Mouse (Mus musculus) neural tube, embryonic 15.5 days (tissue): ENCODE measurements around the gene Adgrb3. TPM values are rescaled to one million over a fixed set of nuclear protein-coding genes. Genes with fewer than 3 reads are reported as not detected.
"Not testable (repeated sequence)": the region's sequence is repeated elsewhere in the genome, so short reads cannot be mapped to it uniquely, and the experiment has no call there.

Source experiments
- ATAC-seq: fragments of 200-750 bp; cut with Nextera tagmentation; 2 replicates; pipeline ENCODE4 v1.8.0; 2017; ENCODE audit warnings: mild to moderate bottlenecking, moderate TSS enrichment, moderate library complexity; ENCODE audit not compliant: low FRiP score
- H3K27ac ChIP-seq: fragments of 300-500 bp; sonication (generic); replicated peaks from 2 replicates; pipeline ENCODE4 v1.5.1; 2015; ENCODE audit warnings: mild to moderate bottlenecking, inconsistent platforms
- H3K27me3 ChIP-seq: fragments of 300-500 bp; sonication (generic); replicated peaks from 2 replicates; pipeline ENCODE4 v1.6.1; 2015; ENCODE audit warnings: inconsistent platforms
- H3K36me3 ChIP-seq: fragments of 300-500 bp; sonication (generic); 2 replicates; pipeline ENCODE4 v1.6.1; 2015; ENCODE audit warnings: inconsistent platforms
- H3K4me1 ChIP-seq: fragments of 300-500 bp; sonication (generic); 2 replicates; pipeline ENCODE4 v1.6.1; 2015; ENCODE audit warnings: inconsistent platforms
- H3K4me2 ChIP-seq: fragments of 300-500 bp; sonication (generic); 2 replicates; pipeline ENCODE4 v1.6.1; 2015; ENCODE audit warnings: inconsistent platforms, mild to moderate bottlenecking, moderate library complexity
- H3K4me3 ChIP-seq: fragments of 300-500 bp; sonication (generic); replicated peaks from 2 replicates; pipeline ENCODE4 v1.5.1; 2015; ENCODE audit warnings: mild to moderate bottlenecking, inconsistent platforms
- H3K9ac ChIP-seq: fragments of 300-500 bp; sonication (generic); replicated peaks from 2 replicates; pipeline ENCODE4 v1.6.1; 2015; ENCODE audit warnings: mild to moderate bottlenecking, inconsistent platforms
- H3K9me3 ChIP-seq: fragments of 300-500 bp; sonication (generic); replicated peaks from 2 replicates; pipeline ENCODE4 v1.6.1; 2016; ENCODE audit warnings: inconsistent platforms
- WGBS: fragments of 180-500 bp; shearing (Covaris S2); methylation state at CpG from one replicate; pipeline ENCODE4 v1.1.7; 2015; ENCODE audit warnings: mixed read lengths; 5-methylcytosine and 5-hydroxymethylcytosine counted together
- polyA plus RNA-seq: library from polyadenylated mRNA; unstranded; fragments of >200 nt; fragmentation: Nextera tagmentation; extraction: Ambion mirVana; gene quantifications from 2 replicates; pipeline ENCODE4 v1.2.1, GENCODE M21; 2015

Gene Adgrb3
- polyA plus RNA-seq, 1 experiment from 2014 or later: 49.9 TPM

GRCm38 (mm10) chr1:25729844-25730243, 99.7 kb downstream of the Adgrb3 start:
- no peak for ATAC-seq
- Histone ChIP-seq H3K9ac (no peak overlapping the region), H3K9me3 (no peaks in the 10 kb centered on the region), H3K4me2 (no peak overlapping the region), H3K27me3 (no peaks in the 10 kb centered on the region), H3K36me3 (no peaks in the 10 kb centered on the region), H3K4me1 (no peaks in the 10 kb centered on the region), H3K27ac (no peak overlapping the region), H3K4me3 (no peak overlapping the region)
- WGBS: 85% methylated on average over 5 of the region's 5 CpGs

GRCm38 (mm10) chr1:25711474-25711873, 118.0 kb downstream of the Adgrb3 start:
- no peaks in the 10 kb centered on the region for H3K9me3 ChIP-seq
- ATAC-seq: no peak
- H3K4me3 ChIP-seq: no peak overlapping the region
- no peaks in the 10 kb centered on the region for H3K27me3 ChIP-seq
- H3K27ac ChIP-seq: no peak overlapping the region
- no peak overlapping the region for H3K9ac ChIP-seq
- no peaks in the 10 kb centered on the region for H3K4me1 ChIP-seq
- H3K36me3 ChIP-seq: no peaks in the 10 kb centered on the region
- no peak overlapping the region for H3K4me2 ChIP-seq
- 45% methylated on average over 1 of the region's 1 CpGs for WGBS

GRCm38 (mm10) chr1:25706299-25706698, 123.2 kb downstream of the Adgrb3 start:
- H3K27ac ChIP-seq: no peak overlapping the region
- H3K27me3 ChIP-seq: no peaks in the 10 kb centered on the region
- H3K36me3 ChIP-seq: no peaks in the 10 kb centered on the region
- no peak overlapping the region for H3K4me2 ChIP-seq
- H3K4me3 ChIP-seq: no peak overlapping the region
- H3K9ac ChIP-seq: no peak overlapping the region
- no peaks in the 10 kb centered on the region for H3K4me1 ChIP-seq
- WGBS: 90% methylated on average over 2 of the region's 2 CpGs
- ATAC-seq: no peak
- no peaks in the 10 kb centered on the region for H3K9me3 ChIP-seq

DNA sequence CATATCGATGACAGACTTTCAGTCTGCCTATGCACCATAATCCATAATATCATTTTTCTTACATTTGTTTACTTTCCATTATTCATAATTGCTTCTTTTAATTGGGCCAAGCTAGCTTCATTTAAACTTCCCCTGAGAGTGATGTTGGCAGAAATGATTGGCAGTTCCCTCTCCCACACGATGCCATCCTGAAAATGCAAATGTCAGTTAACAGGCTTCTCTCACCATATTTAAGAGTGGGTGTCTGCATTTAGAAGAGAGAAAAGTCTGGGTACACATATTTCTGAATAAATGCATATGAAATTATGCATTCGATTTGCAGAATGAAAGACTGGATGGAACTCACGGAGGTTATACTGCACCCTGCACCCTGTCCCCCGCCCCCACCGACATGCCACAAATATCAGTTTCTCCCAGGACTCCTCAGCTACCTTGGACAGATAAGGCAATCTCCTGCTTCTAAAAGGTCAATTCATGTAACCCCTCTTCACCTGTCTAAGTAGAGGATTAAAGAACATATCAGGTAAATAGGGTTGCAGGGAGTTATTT, 130.7 kb downstream of the Adgrb3 start:
- Histone ChIP-seq H3K9ac (no peak overlapping the region), H3K9me3 (no peaks in the 10 kb centered on the region), H3K4me1 (no peaks in the 10 kb centered on the region), H3K27ac (no peak overlapping the region), H3K36me3 (no peaks in the 10 kb centered on the region), H3K27me3 (no peaks in the 10 kb centered on the region), H3K4me3 (no peak overlapping the region), H3K4me2 (no peak overlapping the region)
- WGBS: 81% methylated on average over 6 of the region's 6 CpGs
- ATAC-seq: no peak

- Histone ChIP-seq H3K4me3 (no peak overlapping the region), H3K27me3 (no peaks in the 10 kb centered on the region), H3K9ac (no peak overlapping the region), H3K36me3 (no peaks in the 10 kb centered on the region), H3K9me3 (no peaks in the 10 kb centered on the region), H3K4me1 (no peaks in the 10 kb centered on the region), H3K27ac (no peak overlapping the region), H3K4me2 (no peak overlapping the region)
- ATAC-seq: no peak
- WGBS: 86% methylated on average over 4 of the region's 4 CpGs
Measured at GRCm38 (mm10) chr1:25697179-25697578, 132.3 kb downstream of the Adgrb3 start.

- no peaks in the 10 kb centered on the region for H3K4me1 ChIP-seq
- 75% methylated on average over 3 of the region's 3 CpGs for WGBS
- no peak overlapping the region for H3K4me2 ChIP-seq
- H3K4me3 ChIP-seq: no peak overlapping the region
- H3K36me3 ChIP-seq: no peaks in the 10 kb centered on the region
- no peak overlapping the region for H3K27ac ChIP-seq
- H3K9ac ChIP-seq: no peak overlapping the region
- no peaks in the 10 kb centered on the region for H3K9me3 ChIP-seq
- ATAC-seq: no peak
- H3K27me3 ChIP-seq: no peaks in the 10 kb centered on the region
Measured at GRCm38 (mm10) chr1:25696771-25697170, 132.7 kb downstream of the Adgrb3 start.

- H3K27ac ChIP-seq: no peak overlapping the region
- ATAC-seq: no peak
- no peak overlapping the region for H3K9ac ChIP-seq
- H3K9me3 ChIP-seq: no peaks in the 10 kb centered on the region
- WGBS: 87% methylated on average over 3 of the region's 3 CpGs
- no peaks in the 10 kb centered on the region for H3K4me1 ChIP-seq
- H3K4me3 ChIP-seq: no peak overlapping the region
- H3K27me3 ChIP-seq: no peaks in the 10 kb centered on the region
- no peak overlapping the region for H3K4me2 ChIP-seq
- H3K36me3 ChIP-seq: no peaks in the 10 kb centered on the region
Measured at GRCm38 (mm10) chr1:25682118-25682517, 147.4 kb downstream of the Adgrb3 start.

GRCm38 (mm10) chr1:25679656-25680055, 149.9 kb downstream of the Adgrb3 start:
- no peak overlapping the region for H3K4me3 ChIP-seq
- no peaks in the 10 kb centered on the region for H3K36me3 ChIP-seq
- H3K4me2 ChIP-seq: no peak overlapping the region
- 58% methylated on average over 2 of the region's 2 CpGs for WGBS
- no peaks in the 10 kb centered on the region for H3K4me1 ChIP-seq
- no peak overlapping the region for H3K27ac ChIP-seq
- H3K9me3 ChIP-seq: no peaks in the 10 kb centered on the region
- H3K9ac ChIP-seq: no peak overlapping the region
- H3K27me3 ChIP-seq: no peaks in the 10 kb centered on the region
- no peak for ATAC-seq

DNA sequence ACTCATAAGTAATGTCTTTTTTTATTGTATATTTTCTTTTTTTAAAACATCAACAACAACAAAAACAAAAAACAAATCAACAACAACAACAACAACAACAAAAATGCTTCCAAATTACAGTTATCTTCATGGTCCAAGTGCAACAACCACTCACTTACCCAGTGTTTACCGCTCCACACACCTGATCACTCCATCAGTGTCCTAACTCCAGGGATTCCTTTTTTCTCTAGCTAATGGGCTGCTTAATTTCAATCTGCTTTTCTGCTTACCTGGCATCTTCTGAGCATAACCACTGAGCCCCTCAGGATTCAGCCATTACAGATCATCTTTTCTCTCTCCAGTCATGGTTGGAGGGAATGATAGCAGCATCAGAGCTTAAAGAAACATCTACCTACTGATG, 176.8 kb downstream of the Adgrb3 start:
- peak; percentile 45; the same call in 1 of the 2 replicates for ATAC-seq
- no peaks in the 10 kb centered on the region for H3K36me3 ChIP-seq
- no peak overlapping the region for H3K27ac ChIP-seq
- WGBS: 68% methylated on average over 1 of the region's 1 CpGs
- no peak overlapping the region for H3K9ac ChIP-seq
- H3K9me3 ChIP-seq: no peaks in the 10 kb centered on the region
- no peaks in the 10 kb centered on the region for H3K4me1 ChIP-seq
- H3K4me3 ChIP-seq: no peak overlapping the region
- no peak overlapping the region for H3K4me2 ChIP-seq
- no peaks in the 10 kb centered on the region for H3K27me3 ChIP-seq

GRCm38 (mm10) chr1:25644256-25644655, 185.3 kb downstream of the Adgrb3 start:
- no peaks in the 10 kb centered on the region for H3K4me1 ChIP-seq
- H3K27ac ChIP-seq: no peak overlapping the region
- no peak overlapping the region for H3K9ac ChIP-seq
- no peaks in the 10 kb centered on the region for H3K36me3 ChIP-seq
- H3K4me3 ChIP-seq: no peak overlapping the region
- WGBS: 79% methylated on average over 5 of the region's 5 CpGs
- H3K4me2 ChIP-seq: no peak overlapping the region
- H3K27me3 ChIP-seq: no peaks in the 10 kb centered on the region
- no peaks in the 10 kb centered on the region for H3K9me3 ChIP-seq
- no peak for ATAC-seq

DNA sequence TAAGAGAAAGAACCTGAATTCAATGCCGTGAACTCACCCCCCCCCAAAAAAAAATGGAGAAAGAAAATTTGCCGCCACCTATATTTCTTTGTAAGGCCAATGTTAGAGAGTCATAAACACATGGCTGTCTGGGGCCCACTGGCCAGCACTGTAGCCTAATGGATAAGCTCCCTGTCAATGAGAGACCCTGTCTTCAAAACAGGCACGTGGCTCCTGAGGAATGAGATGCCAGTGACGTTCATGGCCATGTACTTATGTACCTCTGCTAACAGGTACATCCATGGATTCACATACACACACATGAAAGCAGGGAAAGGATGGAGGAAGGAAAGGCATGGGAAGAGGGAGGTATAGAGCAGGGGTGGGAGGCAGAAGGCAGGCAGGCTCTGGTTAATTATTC, 208.0 kb downstream of the Adgrb3 start:
- Histone ChIP-seq H3K9ac (no peak overlapping the region), H3K9me3 (no peaks in the 10 kb centered on the region), H3K4me1 (no peaks in the 10 kb centered on the region), H3K4me3 (no peak overlapping the region), H3K4me2 (no peak overlapping the region), H3K27me3 (no peaks in the 10 kb centered on the region), H3K36me3 (no peaks in the 10 kb centered on the region), H3K27ac (no peak overlapping the region)
- no peak for ATAC-seq
- 66% methylated on average over 4 of the region's 4 CpGs for WGBS

- H3K9ac ChIP-seq: no peak overlapping the region
- H3K27ac ChIP-seq: no peak overlapping the region
- H3K4me1 ChIP-seq: no peaks in the 10 kb centered on the region
- no peaks in the 10 kb centered on the region for H3K27me3 ChIP-seq
- H3K4me3 ChIP-seq: no peak overlapping the region
- H3K36me3 ChIP-seq: no peaks in the 10 kb centered on the region
- H3K9me3 ChIP-seq: no peaks in the 10 kb centered on the region
- no peak overlapping the region for H3K4me2 ChIP-seq
- no peak for ATAC-seq
Measured at GRCm38 (mm10) chr1:25616954-25617353, 212.6 kb downstream of the Adgrb3 start.

- not testable (repeated sequence) for H3K36me3 ChIP-seq, ATAC-seq, H3K27me3 ChIP-seq, H3K9me3 ChIP-seq, H3K4me3 ChIP-seq, H3K4me1 ChIP-seq, H3K4me2 ChIP-seq, H3K27ac ChIP-seq, H3K9ac ChIP-seq
Measured at GRCm38 (mm10) chr1:25610776-25611175, 218.7 kb downstream of the Adgrb3 start.
